Mouse (Mus musculus) cortical plate, adult 2 months (tissue): ENCODE data around the gene Zfp292.

Experiments
- CTCF ChIP-seq: fragments of 200-500 bp; IDR thresholded peaks from 2 replicates; pipeline ENCODE4 v1.5.1; 2011; ENCODE audit warnings: mild to moderate bottlenecking, control low read depth, low read length; ENCODE audit not compliant: insufficient read depth; ENCODE audit errors: extremely low read depth
- POLR2A ChIP-seq: fragments of 200-500 bp; IDR thresholded peaks from 2 replicates; pipeline ENCODE4 v1.6.1; 2011; ENCODE audit warnings: mild to moderate bottlenecking, low read length, control low read depth; ENCODE audit not compliant: insufficient read depth; ENCODE audit errors: extremely low read depth

- TF ChIP-seq CTCF (no peak), POLR2A (no peak)
These were observed 430 bp downstream of the Zfp292 start for GRCm38 (mm10) chr4:34882291-34882769.
